Mouse (Mus musculus): ENCODE data around the gene Banf2. TPM values are rescaled to one million over a fixed set of nuclear protein-coding genes. Genes with fewer than 3 reads are reported as not detected.

Gene Banf2
- total RNA-seq, 1 experiment, result not detected

DNA sequence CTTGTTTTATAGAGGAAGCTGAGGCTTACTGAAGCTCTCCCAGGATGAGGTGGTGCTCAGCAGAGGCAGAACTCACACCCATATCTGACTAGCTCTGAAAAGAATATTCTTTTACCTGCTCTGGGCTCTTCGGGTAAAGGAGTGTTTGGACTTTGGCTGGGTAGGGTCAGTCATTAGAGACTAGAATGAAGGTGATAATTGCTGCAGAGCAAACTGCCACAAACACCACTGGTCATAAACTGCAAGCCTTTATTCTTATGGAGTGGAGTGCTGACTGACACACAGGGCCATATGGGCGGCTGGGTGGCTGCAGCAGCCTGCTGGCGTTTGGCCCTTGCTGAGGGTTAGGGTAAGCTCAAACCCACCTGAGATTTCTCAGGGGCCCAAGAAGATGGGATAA lies 46.0 kb downstream of the Banf2 start:
- TF ChIP-seq CHD2 (IDR thresholded peaks at IDR 0.05; ENCODE audit: low read depth, low read length), result no peak
- H3K9ac ChIP-seq (ENCODE audit: insufficient read depth, low read depth, low read length, poor library complexity, severe bottlenecking), result no peak overlapping the region
- H3K9me3 ChIP-seq (ENCODE audit: control insufficient read depth, insufficient read depth, low read depth, low read length), result no peaks in the 10 kb centered on the region
- H3K4me1 ChIP-seq (ENCODE audit: control insufficient read depth in 2 of 2, insufficient read depth in 2 of 2, low read length in 2 of 2, poor library complexity in 1 of 2), result peaks cover 0 to 9% of the 10 kb centered on the region in 2 experiments; a peak in 1 of 4 replicates
- no peak overlapping the region for H3K4me3 ChIP-seq (ENCODE audit: insufficient read depth in 1 of 2, low read depth in 1 of 2, low read length in 2 of 2, poor library complexity in 1 of 2, severe bottlenecking in 1 of 2)
- in situ Hi-C loops (cut with MboI; ENCODE audit: low sequenced_read_pairs in 2 of 2, unreplicated experiment in 2 of 2), result no loop called here
- H3K27ac ChIP-seq (ENCODE audit: insufficient read depth, low read depth, low read length, poor library complexity, severe bottlenecking), result no peak overlapping the region
- no peaks in the 10 kb centered on the region for H3K36me3 ChIP-seq (ENCODE audit: control insufficient read depth, insufficient read depth, low read length, poor library complexity, severe bottlenecking)
- no peak for DNase-seq (ENCODE audit: low read depth, low spot score)

DNA sequence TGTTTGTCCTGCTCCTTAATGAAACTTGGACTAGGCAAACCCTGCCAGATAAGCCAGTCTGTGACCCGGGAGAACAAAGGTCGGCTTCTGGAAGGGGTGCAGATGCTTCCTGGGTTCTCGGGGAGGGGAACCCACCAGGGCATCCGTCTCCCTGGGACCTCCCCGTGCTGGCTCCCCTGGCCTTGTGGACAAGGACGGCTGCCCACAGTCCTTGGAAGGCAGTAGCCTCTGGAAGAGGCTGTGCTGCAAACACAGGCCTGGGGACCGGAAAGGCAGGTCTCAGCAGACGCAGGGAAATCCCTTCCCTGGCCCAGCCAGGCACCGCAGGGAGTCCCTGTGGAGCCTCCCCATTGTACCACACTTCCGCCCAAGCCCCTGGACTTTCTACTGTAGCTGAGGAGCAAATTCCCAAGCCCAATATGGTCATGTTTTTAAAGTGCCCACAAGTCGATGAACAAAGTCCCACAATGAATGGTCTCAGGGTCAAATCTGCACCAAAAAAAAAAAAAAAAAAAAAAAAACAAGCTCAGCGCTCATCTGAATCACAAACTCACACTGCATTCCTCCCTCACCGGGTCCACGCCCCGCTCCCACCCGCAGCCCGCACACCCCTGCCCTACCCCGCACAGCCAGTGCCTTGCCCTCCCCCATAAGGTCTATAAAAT lies 53.5 kb downstream of the Banf2 start:
- Histone ChIP-seq H3K27ac (ENCODE audit: insufficient read depth, low read depth, low read length, poor library complexity, severe bottlenecking) (peak overlapping the region; percentile 71), H3K4me3 (ENCODE audit: insufficient read depth in 1 of 2, low read depth in 1 of 2, low read length in 2 of 2, poor library complexity in 1 of 2, severe bottlenecking in 1 of 2) (peak overlapping the region; percentile 43 to 51; a peak in 3 of 4 replicates), H3K9me3 (ENCODE audit: control insufficient read depth, insufficient read depth, low read depth, low read length) (no peaks in the 10 kb centered on the region), H3K36me3 (ENCODE audit: control insufficient read depth, insufficient read depth, low read length, poor library complexity, severe bottlenecking) (no peaks in the 10 kb centered on the region), H3K9ac (ENCODE audit: insufficient read depth, low read depth, low read length, poor library complexity, severe bottlenecking) (peak overlapping the region; percentile 59), H3K4me1 (ENCODE audit: control insufficient read depth in 2 of 2, insufficient read depth in 2 of 2, low read length in 2 of 2, poor library complexity in 1 of 2) (peaks cover 2 to 8% of the 10 kb centered on the region in 2 experiments; a peak in 2 of 4 replicates)
- in situ Hi-C loops (cut with MboI; ENCODE audit: low sequenced_read_pairs in 2 of 2, unreplicated experiment in 2 of 2), result no loop called here
- TF ChIP-seq ZC3H11A (IDR thresholded peaks at IDR 0.05; ENCODE audit: borderline replicate concordance, low read depth, low read length), result no peak
- TF ChIP-seq CHD2 (IDR thresholded peaks at IDR 0.05; ENCODE audit: low read depth, low read length), result peak; percentile 19; the same call in 1 of the 2 replicates
- TF ChIP-seq ZNF384 (IDR thresholded peaks at IDR 0.05; ENCODE audit: low read depth, low read length), result peak; percentile 97
- peak; percentile 48 for DNase-seq (ENCODE audit: low read depth, low spot score)

- no peak overlapping the region for H3K27ac ChIP-seq (ENCODE audit: insufficient read depth, low read depth, low read length, poor library complexity, severe bottlenecking)
Observed at GRCm38 (mm10) chr2:144087899-144088584, 55.2 kb downstream of the Banf2 start.

DNA sequence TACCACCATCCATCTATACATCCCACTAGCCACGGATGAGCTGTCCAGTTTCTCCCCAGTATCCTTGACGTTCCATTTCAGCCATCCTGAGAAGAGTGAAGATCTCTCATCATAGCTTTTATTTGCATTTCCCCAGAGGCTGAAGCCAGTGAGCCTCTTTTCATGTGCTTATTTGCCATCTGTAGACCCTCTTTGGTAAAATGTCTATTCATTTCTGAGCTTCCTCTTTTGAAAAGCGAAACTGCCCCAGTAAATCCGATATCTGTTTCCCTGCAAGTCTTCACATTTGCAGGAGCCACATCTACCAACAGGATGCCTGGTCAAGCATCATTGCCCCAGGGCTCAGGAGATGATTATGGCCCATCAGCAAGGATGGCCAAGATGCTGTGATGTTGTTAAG lies 59.9 kb downstream of the Banf2 start:
- no peak overlapping the region for H3K9ac ChIP-seq (ENCODE audit: insufficient read depth, low read depth, low read length, poor library complexity, severe bottlenecking)
- in situ Hi-C loops (cut with MboI; ENCODE audit: low sequenced_read_pairs in 2 of 2, unreplicated experiment in 2 of 2), result no loop called here
- H3K9me3 ChIP-seq (ENCODE audit: control insufficient read depth, insufficient read depth, low read depth, low read length), result peaks cover 2% of the 10 kb centered on the region; the same call in 1 of the 2 replicates
- DNase-seq (ENCODE audit: low read depth, low spot score), result no peak
- no peak overlapping the region for H3K27ac ChIP-seq (ENCODE audit: insufficient read depth, low read depth, low read length, poor library complexity, severe bottlenecking)
- no peak overlapping the region for H3K4me3 ChIP-seq (ENCODE audit: insufficient read depth in 1 of 2, low read depth in 1 of 2, low read length in 2 of 2, poor library complexity in 1 of 2, severe bottlenecking in 1 of 2)
- H3K4me1 ChIP-seq (ENCODE audit: control insufficient read depth in 2 of 2, insufficient read depth in 2 of 2, low read length in 2 of 2, poor library complexity in 1 of 2), result peaks cover 0 to 2% of the 10 kb centered on the region in 2 experiments; a peak in 1 of 4 replicates
- TF ChIP-seq MAFK (IDR thresholded peaks at IDR 0.05; ENCODE audit: insufficient read depth, low read depth, low read length) (no peak), CHD2 (IDR thresholded peaks at IDR 0.05; ENCODE audit: low read depth, low read length) (no peak), ZNF384 (IDR thresholded peaks at IDR 0.05; ENCODE audit: low read depth, low read length) (no peak), HCFC1 (IDR thresholded peaks at IDR 0.05; ENCODE audit: borderline replicate concordance, insufficient read depth, low read length) (no peak), ZC3H11A (IDR thresholded peaks at IDR 0.05; ENCODE audit: borderline replicate concordance, low read depth, low read length) (no peak)
- H3K36me3 ChIP-seq (ENCODE audit: control insufficient read depth, insufficient read depth, low read length, poor library complexity, severe bottlenecking), result no peaks in the 10 kb centered on the region; the same call in 1 of the 2 replicates

More at GRCm38 (mm10) chr2:144087899-144088584, 55.2 kb downstream of the Banf2 start:
- TF ChIP-seq CHD2 (IDR thresholded peaks at IDR 0.05; ENCODE audit: low read depth, low read length) (no peak), ZC3H11A (IDR thresholded peaks at IDR 0.05; ENCODE audit: borderline replicate concordance, low read depth, low read length) (no peak), MAFK (IDR thresholded peaks at IDR 0.05; ENCODE audit: insufficient read depth, low read depth, low read length) (no peak), ZNF384 (IDR thresholded peaks at IDR 0.05; ENCODE audit: low read depth, low read length) (no peak), HCFC1 (IDR thresholded peaks at IDR 0.05; ENCODE audit: borderline replicate concordance, insufficient read depth, low read length) (no peak)
- no peak for DNase-seq (ENCODE audit: low read depth, low spot score)
- Histone ChIP-seq H3K9me3 (ENCODE audit: control insufficient read depth, insufficient read depth, low read depth, low read length) (no peaks in the 10 kb centered on the region), H3K9ac (ENCODE audit: insufficient read depth, low read depth, low read length, poor library complexity, severe bottlenecking) (no peak overlapping the region), H3K36me3 (ENCODE audit: control insufficient read depth, insufficient read depth, low read length, poor library complexity, severe bottlenecking) (no peaks in the 10 kb centered on the region), H3K4me3 (ENCODE audit: insufficient read depth in 1 of 2, low read depth in 1 of 2, low read length in 2 of 2, poor library complexity in 1 of 2, severe bottlenecking in 1 of 2) (no peak overlapping the region), H3K4me1 (ENCODE audit: control insufficient read depth in 2 of 2, insufficient read depth in 2 of 2, low read length in 2 of 2, poor library complexity in 1 of 2) (peaks cover 2 to 8% of the 10 kb centered on the region in 2 experiments; a peak in 2 of 4 replicates)
- in situ Hi-C loops (cut with MboI; ENCODE audit: low sequenced_read_pairs in 2 of 2, unreplicated experiment in 2 of 2), result no loop called here

All from ES-E14 (cell line).